ENCODE assay signal across 22 mouse cellular contexts in genomic region chr9:61457162-61457523, GRCm38 (mm10).
DNase-seq lines count a peak whose midpoint lies in the region; ATAC-seq and TF ChIP-seq lines count a peak whose summit lies in the region.
"Had no signal": no experiment of that assay in that cellular context is flagged by ENCODE, and none has a peak within 500 bp of the region (broad histone marks: within the 10 kb centered on the region; RNA-seq: fewer than 3 reads in every experiment).

No protein-coding gene starts in this region.

- H3K9me3 ChIP-seq in hindbrain, embryonic 10.5 days: no peaks in the 10 kb centered on the region
- no peaks in the 10 kb centered on the region for H3K9me3 ChIP-seq in hindbrain, embryonic 11.5 days (ENCODE audit: control insufficient read depth, low read length)
- no peaks in the 10 kb centered on the region for H3K9me3 ChIP-seq in hindbrain, postnatal 0 days (ENCODE audit: low read length)
- H3K9me3 ChIP-seq in hindbrain, embryonic 12.5 days (replicated peaks): no peaks in the 10 kb centered on the region
- no peaks in the 10 kb centered on the region for H3K9me3 ChIP-seq in midbrain, postnatal 0 days (ENCODE audit: low read length)
- H3K9me3 ChIP-seq in midbrain, embryonic 15.5 days: no peaks in the 10 kb centered on the region
- no peaks in the 10 kb centered on the region for H3K9me3 ChIP-seq in embryonic facial prominence, embryonic 10.5 days
- H3K9me3 ChIP-seq: embryonic facial prominence, embryonic 13.5 days; forebrain, embryonic 12.5 days; forebrain, embryonic 15.5 days; heart, embryonic 10.5 days; heart, embryonic 13.5 days had no signal

- no peak overlapping the region for H3K4me2 ChIP-seq in hindbrain, embryonic 11.5 days (replicated peaks; ENCODE audit: low read depth, low read length)
- no peak overlapping the region for H3K4me2 ChIP-seq in hindbrain, postnatal 0 days (ENCODE audit: low read depth, low read length)
- H3K4me2 ChIP-seq in hindbrain, embryonic 12.5 days (replicated peaks): no peak overlapping the region
- H3K4me2 ChIP-seq in midbrain, postnatal 0 days (ENCODE audit: low read depth, low read length, poor library complexity, severe bottlenecking): no peak overlapping the region
- H3K4me2 ChIP-seq in midbrain, embryonic 15.5 days: no peak overlapping the region
- H3K4me2 ChIP-seq: embryonic facial prominence, embryonic 13.5 days; forebrain, embryonic 12.5 days; forebrain, embryonic 15.5 days; heart, embryonic 13.5 days had no signal

- H3K4me1 ChIP-seq in hindbrain, embryonic 10.5 days (replicated peaks): peaks cover 44% of the 10 kb centered on the region
- H3K4me1 ChIP-seq in hindbrain, embryonic 11.5 days (replicated peaks; ENCODE audit: control insufficient read depth, insufficient read depth, low read length): peaks cover 4% of the 10 kb centered on the region; the same call in 1 of the 2 replicates
- 0 out of 2 replicates have a peak, but pooled peaks cover 6% of the 10 kb centered on the region for H3K4me1 ChIP-seq in hindbrain, postnatal 0 days (ENCODE audit: insufficient read depth, low read length)
- peaks cover 23% of the 10 kb centered on the region for H3K4me1 ChIP-seq in hindbrain, embryonic 12.5 days
- no peaks in the 10 kb centered on the region for H3K4me1 ChIP-seq in midbrain, postnatal 0 days (ENCODE audit: insufficient read depth, low read length)
- peaks cover 11% of the 10 kb centered on the region for H3K4me1 ChIP-seq in midbrain, embryonic 15.5 days
- peaks cover 39% of the 10 kb centered on the region for H3K4me1 ChIP-seq in embryonic facial prominence, embryonic 10.5 days

- no peaks in the 10 kb centered on the region for H3K36me3 ChIP-seq in hindbrain, embryonic 10.5 days
- no peaks in the 10 kb centered on the region for H3K36me3 ChIP-seq in hindbrain, embryonic 11.5 days (ENCODE audit: control insufficient read depth, insufficient read depth, low read length)
- H3K36me3 ChIP-seq in hindbrain, postnatal 0 days (ENCODE audit: insufficient read depth, low read length): no peaks in the 10 kb centered on the region
- H3K36me3 ChIP-seq in hindbrain, embryonic 12.5 days: no peaks in the 10 kb centered on the region
- H3K36me3 ChIP-seq in midbrain, postnatal 0 days (ENCODE audit: insufficient read depth, low read length): no peaks in the 10 kb centered on the region
- no peaks in the 10 kb centered on the region for H3K36me3 ChIP-seq in midbrain, embryonic 15.5 days (replicated peaks)
- no peaks in the 10 kb centered on the region for H3K36me3 ChIP-seq in embryonic facial prominence, embryonic 10.5 days (replicated peaks)
- H3K36me3 ChIP-seq: embryonic facial prominence, embryonic 13.5 days; forebrain, embryonic 12.5 days; forebrain, embryonic 15.5 days; heart, embryonic 10.5 days; heart, embryonic 13.5 days had no signal

- 38% methylated on average over 10 of the region's 10 CpGs for WGBS in hindbrain, embryonic 10.5 days
- 38% methylated on average over 10 of the region's 10 CpGs for WGBS in hindbrain, embryonic 11.5 days
- WGBS in hindbrain, postnatal 0 days: 35% methylated on average over 10 of the region's 10 CpGs
- WGBS in hindbrain, embryonic 12.5 days: 29% methylated on average over 10 of the region's 10 CpGs
- 49% methylated on average over 10 of the region's 10 CpGs for WGBS in midbrain, postnatal 0 days
- 41% methylated on average over 10 of the region's 10 CpGs for WGBS in midbrain, embryonic 15.5 days
- 34% methylated on average over 10 of the region's 10 CpGs for WGBS in embryonic facial prominence, embryonic 10.5 days

- H3K4me3 ChIP-seq in hindbrain, embryonic 10.5 days: no peak overlapping the region
- no peak overlapping the region for H3K4me3 ChIP-seq in hindbrain, embryonic 11.5 days (ENCODE audit: low read depth, low read length)
- no peak overlapping the region for H3K4me3 ChIP-seq in hindbrain, postnatal 0 days (ENCODE audit: low read length)
- H3K4me3 ChIP-seq in hindbrain, embryonic 12.5 days: no peak overlapping the region
- H3K4me3 ChIP-seq in midbrain, postnatal 0 days (ENCODE audit: low read depth, low read length): no peak overlapping the region
- no peak overlapping the region for H3K4me3 ChIP-seq in midbrain, embryonic 15.5 days
- H3K4me3 ChIP-seq in embryonic facial prominence, embryonic 10.5 days: no peak overlapping the region
- H3K4me3 ChIP-seq: embryonic facial prominence, embryonic 13.5 days; erythroblast, embryonic 14.5 days; forebrain, embryonic 12.5 days; forebrain, embryonic 15.5 days; heart, adult 2 months; heart, embryonic 10.5 days; heart, embryonic 13.5 days had no signal

- peaks cover 39% of the 10 kb centered on the region for H3K27me3 ChIP-seq in hindbrain, embryonic 10.5 days (ENCODE audit: insufficient read depth, poor library complexity, severe bottlenecking)
- peaks cover 3% of the 10 kb centered on the region; the same call in 1 of the 2 replicates for H3K27me3 ChIP-seq in hindbrain, embryonic 11.5 days (ENCODE audit: control insufficient read depth, insufficient read depth, low read length)
- H3K27me3 ChIP-seq in hindbrain, postnatal 0 days (ENCODE audit: insufficient read depth, low read length): no peaks in the 10 kb centered on the region
- H3K27me3 ChIP-seq in hindbrain, embryonic 12.5 days: peaks cover 52% of the 10 kb centered on the region
- H3K27me3 ChIP-seq in midbrain, postnatal 0 days (ENCODE audit: insufficient read depth, low read length): no peaks in the 10 kb centered on the region
- H3K27me3 ChIP-seq in midbrain, embryonic 15.5 days (replicated peaks): no peaks in the 10 kb centered on the region; the same call in 1 of the 2 replicates
- H3K27me3 ChIP-seq in embryonic facial prominence, embryonic 10.5 days (replicated peaks; ENCODE audit: low read depth, poor library complexity, severe bottlenecking): peaks cover 55% of the 10 kb centered on the region

- 0 out of 2 replicates have a peak overlapping the region, but pooled peaks have one; percentile 9 for H3K27ac ChIP-seq in hindbrain, embryonic 10.5 days
- no peak overlapping the region for H3K27ac ChIP-seq in hindbrain, embryonic 11.5 days (ENCODE audit: low read depth, low read length)
- no peak overlapping the region for H3K27ac ChIP-seq in hindbrain, postnatal 0 days
- no peak overlapping the region for H3K27ac ChIP-seq in hindbrain, embryonic 12.5 days
- H3K27ac ChIP-seq in midbrain, postnatal 0 days (ENCODE audit: low read depth, low read length): no peak overlapping the region
- H3K27ac ChIP-seq in midbrain, embryonic 15.5 days: no peak overlapping the region
- peak overlapping the region; percentile 10; the same call in 1 of the 2 replicates for H3K27ac ChIP-seq in embryonic facial prominence, embryonic 10.5 days (replicated peaks)
- H3K27ac ChIP-seq: embryonic facial prominence, embryonic 13.5 days; forebrain, embryonic 12.5 days; forebrain, embryonic 15.5 days; heart, adult 2 months; heart, embryonic 10.5 days; heart, embryonic 13.5 days had no signal

- TF ChIP-seq CTCF in hindbrain, postnatal 0 days (IDR thresholded peaks at IDR 0.05; ENCODE audit: low read depth): no peak
- no peak for TF ChIP-seq CTCF in midbrain, postnatal 0 days (IDR thresholded peaks at IDR 0.05)

- no peak for ATAC-seq in hindbrain, embryonic 11.5 days (ENCODE audit: low FRiP score)
- no peak; the same call in 1 of the 2 replicates for ATAC-seq in hindbrain, postnatal 0 days
- no peak for ATAC-seq in hindbrain, embryonic 12.5 days (ENCODE audit: low FRiP score)
- no peak for ATAC-seq in midbrain, postnatal 0 days (ENCODE audit: low FRiP score)
- ATAC-seq in midbrain, embryonic 15.5 days (replicated peaks): no peak
- ATAC-seq: forebrain, embryonic 15.5 days; intestine, embryonic 16.5 days had no signal

- H3K9ac ChIP-seq in hindbrain, embryonic 11.5 days (ENCODE audit: low read depth, low read length): no peak overlapping the region
- no peak overlapping the region for H3K9ac ChIP-seq in hindbrain, postnatal 0 days (replicated peaks; ENCODE audit: low read length)
- no peak overlapping the region for H3K9ac ChIP-seq in hindbrain, embryonic 12.5 days
- H3K9ac ChIP-seq in midbrain, postnatal 0 days (replicated peaks; ENCODE audit: low read length, poor library complexity, severe bottlenecking): no peak overlapping the region
- no peak overlapping the region for H3K9ac ChIP-seq in midbrain, embryonic 15.5 days
- H3K9ac ChIP-seq: embryonic facial prominence, embryonic 13.5 days; forebrain, embryonic 12.5 days; forebrain, embryonic 15.5 days; heart, embryonic 13.5 days had no signal

- DNase-seq in hindbrain, embryonic 10.5 days (ENCODE audit: low spot score): no peak
- no peak for DNase-seq in hindbrain, embryonic 11.5 days (ENCODE audit: low spot score)
- peak; percentile 59 for DNase-seq in hindbrain, postnatal 0 days (ENCODE audit: low spot score)
- peak; percentile 55 for DNase-seq in midbrain, postnatal 0 days (ENCODE audit: low spot score)
- no peak for DNase-seq in embryonic facial prominence, embryonic 10.5 days (ENCODE audit: low spot score)
- DNase-seq in layer of hippocampus, adult 11-12 months (ENCODE audit: low spot score): no peak
- DNase-seq: adrenal gland, adult 2 months; adrenal gland, postnatal 14 days; cerebellum, adult 11-12 months; cerebellum, adult 8-10 months; gastrocnemius, postnatal 25 days; heart, adult 2 months; heart, postnatal 14 days had no signal

Comparison
In these comparisons a context has a peak if more than half of its experiments do, and no peak if none do; other contexts are left out.
1. DNase-seq: peak in hindbrain, postnatal 0 days (single experiment) and midbrain, postnatal 0 days (single experiment); none in hindbrain, embryonic 10.5 days (single experiment), hindbrain, embryonic 11.5 days (single experiment), embryonic facial prominence, embryonic 10.5 days (single experiment) and layer of hippocampus, adult 11-12 months (single experiment).
2. H3K27ac ChIP-seq: peak in hindbrain, embryonic 10.5 days (single experiment) and embryonic facial prominence, embryonic 10.5 days (single experiment); none in hindbrain, embryonic 11.5 days (single experiment), hindbrain, postnatal 0 days (single experiment), hindbrain, embryonic 12.5 days (single experiment), midbrain, postnatal 0 days (single experiment) and midbrain, embryonic 15.5 days (single experiment).